ENCODE assay signal across 25 mouse cellular contexts in the genomic region with DNA sequence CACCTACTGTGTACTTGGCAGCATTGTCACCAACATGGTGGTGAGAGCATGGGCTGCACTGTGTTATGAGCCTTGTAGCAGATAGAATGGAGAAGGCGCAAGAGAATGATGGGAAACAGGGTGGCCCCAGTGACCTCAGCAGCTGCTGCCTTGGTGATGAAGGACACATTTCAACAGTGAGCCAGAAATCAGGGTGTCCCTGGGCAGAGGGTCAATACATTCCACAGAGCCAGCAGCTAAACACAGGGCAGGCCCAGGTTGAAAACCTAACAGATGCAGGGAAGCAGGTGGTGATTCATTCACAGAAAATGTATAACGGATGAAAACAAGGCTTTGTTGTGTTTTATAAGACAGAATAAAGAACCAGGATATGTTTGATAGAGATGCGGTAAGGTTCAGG. TPM values are rescaled to one million over a fixed set of nuclear protein-coding genes. Genes with fewer than 3 reads are reported as not detected.
DNase-seq lines count a peak whose midpoint lies in the region; ATAC-seq and TF ChIP-seq lines count a peak whose summit lies in the region.
"Had no signal": no experiment of that assay in that cellular context is flagged by ENCODE, and none has a peak within 500 bp of the region (broad histone marks: within the 10 kb centered on the region; RNA-seq: fewer than 3 reads in every experiment).

No protein-coding gene starts in this region.

- no peak overlapping the region for H3K4me3 ChIP-seq in liver, postnatal 0 days (ENCODE audit: low read depth, low read length)
- no peak overlapping the region for H3K4me3 ChIP-seq in liver, embryonic 11.5 days (ENCODE audit: low read depth, low read length)
- no peak overlapping the region for H3K4me3 ChIP-seq in myocyte
- no peak overlapping the region for H3K4me3 ChIP-seq in gastrocnemius, adult 2 months
- H3K4me3 ChIP-seq: embryonic facial prominence, embryonic 13.5 days; heart, embryonic 15.5 days; hindbrain, embryonic 12.5 days; liver, embryonic 15.5 days; megakaryocyte, embryonic 14.5 days; midbrain, embryonic 13.5 days; stomach, embryonic 15.5 days had no signal

- H3K79me2 ChIP-seq in myocyte (ENCODE audit: control insufficient read depth, insufficient read depth) = no peaks in the 10 kb centered on the region

- TF ChIP-seq POLR2A in myocyte (IDR thresholded peaks at IDR 0.05; ENCODE audit: insufficient read length, low read depth) = no peak

- TF ChIP-seq EP300 in liver, postnatal 0 days (IDR thresholded peaks at IDR 0.05; ENCODE audit: low read depth) = no peak

- peaks cover 8% of the 10 kb centered on the region; the same call in 1 of the 2 replicates for H3K4me1 ChIP-seq in liver, postnatal 0 days (ENCODE audit: insufficient read depth)
- H3K4me1 ChIP-seq in liver, embryonic 11.5 days (replicated peaks; ENCODE audit: control insufficient read depth, insufficient read depth, low read length) = peaks cover 6% of the 10 kb centered on the region; the same call in 1 of the 2 replicates
- H3K4me1 ChIP-seq: embryonic facial prominence, embryonic 13.5 days; liver, embryonic 15.5 days; midbrain, embryonic 13.5 days; stomach, embryonic 15.5 days had no signal

- H3K4me2 ChIP-seq in liver, postnatal 0 days (ENCODE audit: low read depth, low read length) = no peak overlapping the region
- no peak overlapping the region for H3K4me2 ChIP-seq in liver, embryonic 11.5 days
- no peak overlapping the region for H3K4me2 ChIP-seq in myocyte (ENCODE audit: low read depth)
- H3K4me2 ChIP-seq: embryonic facial prominence, embryonic 13.5 days; heart, embryonic 15.5 days; hindbrain, embryonic 12.5 days; liver, embryonic 15.5 days; midbrain, embryonic 13.5 days; stomach, embryonic 15.5 days had no signal

- ATAC-seq in liver, postnatal 0 days = 0 out of 2 replicates have a peak, but pooled peaks have one; percentile 21
- no peak for ATAC-seq in liver, embryonic 11.5 days (replicated peaks; ENCODE audit: low FRiP score)
- ATAC-seq: forebrain, embryonic 16.5 days; intestine, embryonic 16.5 days; midbrain, embryonic 13.5 days had no signal

- no peak overlapping the region for H3ac ChIP-seq in myocyte (ENCODE audit: control insufficient read depth, insufficient read length)

- no peak overlapping the region for H3K9ac ChIP-seq in liver, postnatal 0 days (replicated peaks)
- H3K9ac ChIP-seq in liver, embryonic 11.5 days (ENCODE audit: low read depth, low read length) = no peak overlapping the region
- H3K9ac ChIP-seq: embryonic facial prominence, embryonic 13.5 days; heart, embryonic 15.5 days; hindbrain, embryonic 12.5 days; liver, embryonic 15.5 days; midbrain, embryonic 13.5 days; stomach, embryonic 15.5 days had no signal

- DNase-seq in liver, postnatal 0 days = no peak
- DNase-seq in liver, embryonic 11.5 days (ENCODE audit: low spot score) = no peak
- peak; percentile 45 for DNase-seq in Muller cell, postnatal 12 days (ENCODE audit: inconsistent ontology term)
- DNase-seq in adrenal gland, adult 8-10 months = peak; percentile 66
- DNase-seq in gastrocnemius, adult 2 months = no peak
- no peak for DNase-seq in embryo, embryonic 10 days (ENCODE audit: low spot score)
- DNase-seq: cerebellum, adult 8-10 months; gastrocnemius, postnatal 10 days; kidney, adult 9 months; kidney, postnatal 10 days; layer of hippocampus, postnatal 36 days; liver; right cerebral cortex, postnatal 25 days; thymus, postnatal 14 days had no signal

- 72% methylated on average over 3 of the region's 3 CpGs for WGBS in liver, postnatal 0 days (ENCODE audit: insufficient replicate concordance)
- WGBS in liver, embryonic 11.5 days = 75% methylated on average over 3 of the region's 3 CpGs

- H3K27ac ChIP-seq in liver, postnatal 0 days (ENCODE audit: low read depth) = no peak overlapping the region
- H3K27ac ChIP-seq in liver, embryonic 11.5 days (ENCODE audit: low read depth, low read length) = no peak overlapping the region
- no peak overlapping the region for H3K27ac ChIP-seq in gastrocnemius, adult 2 months
- H3K27ac ChIP-seq: embryonic facial prominence, embryonic 13.5 days; heart, embryonic 15.5 days; hindbrain, embryonic 12.5 days; liver, embryonic 15.5 days; midbrain, embryonic 13.5 days; stomach, embryonic 15.5 days had no signal

- no peak for TF ChIP-seq CTCF in liver, postnatal 0 days (IDR thresholded peaks at IDR 0.05; ENCODE audit: low read depth)
- TF ChIP-seq CTCF in gastrocnemius, adult 2 months (IDR thresholded peaks at IDR 0.05) = no peak

- H3K9me3 ChIP-seq in liver, postnatal 0 days (ENCODE audit: low read length) = no peaks in the 10 kb centered on the region
- H3K9me3 ChIP-seq in liver, embryonic 11.5 days (ENCODE audit: control insufficient read depth, low read length) = no peaks in the 10 kb centered on the region
- H3K9me3 ChIP-seq: embryonic facial prominence, embryonic 13.5 days; heart, embryonic 15.5 days; hindbrain, embryonic 12.5 days; liver, embryonic 15.5 days; megakaryocyte, embryonic 14.5 days; midbrain, embryonic 13.5 days; stomach, embryonic 15.5 days had no signal

- H3K36me3 ChIP-seq in liver, postnatal 0 days (replicated peaks; ENCODE audit: insufficient read depth, low read length) = no peaks in the 10 kb centered on the region
- no peaks in the 10 kb centered on the region for H3K36me3 ChIP-seq in liver, embryonic 11.5 days (ENCODE audit: control insufficient read depth, insufficient read depth, low read length)
- H3K36me3 ChIP-seq in myocyte (ENCODE audit: control insufficient read depth, insufficient read depth) = no peaks in the 10 kb centered on the region
- H3K36me3 ChIP-seq: embryonic facial prominence, embryonic 13.5 days; G1E; heart, embryonic 15.5 days; hindbrain, embryonic 12.5 days; liver, embryonic 15.5 days; midbrain, embryonic 13.5 days; stomach, embryonic 15.5 days had no signal

- no peaks in the 10 kb centered on the region for H3K27me3 ChIP-seq in liver, postnatal 0 days (ENCODE audit: insufficient read depth, low read length)
- H3K27me3 ChIP-seq in liver, embryonic 11.5 days (replicated peaks; ENCODE audit: control insufficient read depth, insufficient read depth, low read length) = no peaks in the 10 kb centered on the region
- no peaks in the 10 kb centered on the region for H3K27me3 ChIP-seq in myocyte (ENCODE audit: control insufficient read depth, insufficient read depth, insufficient read length)
- H3K27me3 ChIP-seq: embryonic facial prominence, embryonic 13.5 days; heart, embryonic 15.5 days; hindbrain, embryonic 12.5 days; liver, embryonic 15.5 days; midbrain, embryonic 13.5 days; stomach, embryonic 15.5 days had no signal

- intact Hi-C loops in gastrocnemius, adult 2 months (cut with DNase I) = no loop called here

TF ChIP-seq in myocyte, 11 proteins besides CTCF, POLR2A, EP300 and RAD21:
- no peak for TF ChIP-seq CEBPB (IDR thresholded peaks at IDR 0.05; ENCODE audit: insufficient read depth, poor library complexity, severe bottlenecking)
- TF ChIP-seq MYOG (IDR thresholded peaks at IDR 0.05; ENCODE audit: control insufficient read depth in 1 of 3, insufficient read depth in 1 of 3, insufficient read length in 2 of 3, low read depth in 2 of 3) = peak in 1 of 3 experiments; percentile 14
- peak in 2 of 3 experiments; percentile 40 to 49 for TF ChIP-seq MYOD1 (IDR thresholded peaks at IDR 0.05; ENCODE audit: control insufficient read depth in 1 of 3, insufficient read length in 2 of 3, low read depth in 2 of 3)

RNA-seq across cellular contexts. Expression of a gene that starts 3.1 kb away (rescaled TPM):
- polyA plus RNA-seq in liver, postnatal 0 days (2015; fragmentation: Nextera tagmentation; extraction: Ambion mirVana) = 2.7 and 3.3 TPM in 2 replicates
- 4.6 and 5.0 TPM in 2 replicates for polyA plus RNA-seq in liver, embryonic 11.5 days (2014; fragmentation: Nextera tagmentation; extraction: Ambion mirVana)
- total RNA-seq in adrenal gland, adult 8-10 months (2022) = 10 to 100 TPM; 16.0 to 29.4 (median 23.4) TPM
- 0.12 TPM for polyA plus RNA-seq in myocyte (2012; fragmentation: generic; extraction: Trizol)
- total RNA-seq in gastrocnemius, adult 2 months (2021) = 10 to 100 TPM; 12.6 to 16.5 TPM

RNA-seq across cellular contexts. Expression of a gene that starts 38.5 kb away (rescaled TPM):
- polyA plus RNA-seq in liver, postnatal 0 days (2015; fragmentation: Nextera tagmentation; extraction: Ambion mirVana) = 1.6 and 1.7 TPM in 2 replicates
- 4.6 and 5.2 TPM in 2 replicates for polyA plus RNA-seq in liver, embryonic 11.5 days (2014; fragmentation: Nextera tagmentation; extraction: Ambion mirVana)
- 10 to 100 TPM; 18.6 to 31.2 (median 28.2) TPM for total RNA-seq in adrenal gland, adult 8-10 months (2022)
- 4.1 TPM for polyA plus RNA-seq in myocyte (2012; fragmentation: generic; extraction: Trizol)
- total RNA-seq in gastrocnemius, adult 2 months (2021) = 10 to 100 TPM; 13.0 to 24.0 TPM
- total RNA-seq: G1E had no signal
- polyA plus RNA-seq: G1E had no signal

RNA-seq across cellular contexts. Expression of a gene that starts 51.3 kb away (rescaled TPM):
- not detected in 2 replicates for polyA plus RNA-seq in liver, postnatal 0 days (2015; fragmentation: Nextera tagmentation; extraction: Ambion mirVana)
- 0.42 and 0.43 TPM in 2 replicates for polyA plus RNA-seq in liver, embryonic 11.5 days (2014; fragmentation: Nextera tagmentation; extraction: Ambion mirVana)
- under 1 TPM; 0.23 to 0.65 (median 0.33) TPM for total RNA-seq in adrenal gland, adult 8-10 months (2022)
- polyA plus RNA-seq in myocyte (2012; fragmentation: generic; extraction: Trizol) = not detected
- total RNA-seq in gastrocnemius, adult 2 months (2021) = under 1 TPM; 0.28 to 0.47 TPM
- total RNA-seq: G1E had no signal
- polyA plus RNA-seq: G1E; liver, embryonic 15.5 days had no signal

Comparison
In these comparisons a context has a peak if more than half of its experiments do, and no peak if none do; other contexts are left out.
1. DNase-seq: peak in Muller cell, postnatal 12 days (single experiment) and adrenal gland, adult 8-10 months (single experiment); none in liver, postnatal 0 days (single experiment), liver, embryonic 11.5 days (single experiment), gastrocnemius, adult 2 months (single experiment) and embryo, embryonic 10 days (single experiment).